Mouse (Mus musculus) megakaryocyte, embryonic 14.5 days (primary cell): ENCODE results near the gene Zfp654. TPM values are rescaled to one million over a fixed set of nuclear protein-coding genes. Genes with fewer than 3 reads are reported as not detected.

Source experiments
- H3K27me3 ChIP-seq: replicated peaks from 2 replicates; pipeline ENCODE3; 2012; ENCODE audit warnings: inconsistent platforms
- H3K36me3 ChIP-seq: replicated peaks from 2 replicates; pipeline ENCODE3; 2012; ENCODE audit warnings: low read length, inconsistent platforms, mixed read lengths
- H3K4me1 ChIP-seq: 2 replicates; pipeline ENCODE4 v1.6.1; 2012; ENCODE audit warnings: inconsistent platforms
- H3K4me3 ChIP-seq: replicated peaks from 2 replicates; pipeline ENCODE3; 2012; ENCODE audit warnings: moderate library complexity, mild to moderate bottlenecking, inconsistent platforms
- H3K9me3 ChIP-seq: 2 replicates; pipeline ENCODE4 v1.6.1; 2012; ENCODE audit warnings: inconsistent platforms
- FLI1 ChIP-seq: IDR thresholded peaks from 2 replicates; pipeline ENCODE4 v1.6.1; 2012; ENCODE audit warnings: low read length, inconsistent platforms, mixed read lengths
- GATA1 ChIP-seq: IDR thresholded peaks from 3 replicates; pipeline ENCODE4 v1.6.1; 2012; ENCODE audit warnings: mixed read lengths, low read length, inconsistent platforms, borderline replicate concordance
- polyA plus RNA-seq: library from polyadenylated mRNA; stranded (reverse); fragments of >175 nt; gene quantifications from 2 replicates; pipeline ENCODE4 v1.2.3, GENCODE M21; 2012; ENCODE audit warnings: low replicate concordance; ENCODE audit not compliant: insufficient read depth

Gene Zfp654
- polyA plus RNA-seq, 1 experiment = 0.13 TPM

DNA sequence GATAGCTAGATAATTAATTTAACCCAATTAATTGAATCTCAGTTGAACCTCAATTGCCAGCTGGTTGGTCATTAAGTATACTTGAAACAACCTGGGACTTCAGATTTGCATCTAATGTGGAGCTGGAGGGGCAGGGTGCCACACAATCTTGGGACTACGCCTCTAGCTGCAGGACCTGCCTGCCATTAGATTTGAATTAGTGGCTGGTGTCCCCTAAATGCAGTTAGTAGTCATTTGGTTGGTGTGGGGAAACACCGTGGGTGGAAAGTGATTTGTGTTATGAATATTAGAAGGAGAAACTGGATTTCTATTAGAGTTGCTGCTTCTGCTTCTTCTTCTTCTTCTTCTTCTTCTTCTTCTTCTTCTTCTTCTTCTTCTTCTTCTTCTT lies 80.0 kb downstream of the Zfp654 start:
- Histone ChIP-seq H3K4me1 (peaks cover 25% of the 10 kb centered on the region), H3K27me3 (no peaks in the 10 kb centered on the region), H3K36me3 (peaks cover 18% of the 10 kb centered on the region), H3K4me3 (peak overlapping the region; percentile 94), H3K9me3 (no peaks in the 10 kb centered on the region)
- TF ChIP-seq FLI1 (no peak), GATA1 (no peak)

DNA sequence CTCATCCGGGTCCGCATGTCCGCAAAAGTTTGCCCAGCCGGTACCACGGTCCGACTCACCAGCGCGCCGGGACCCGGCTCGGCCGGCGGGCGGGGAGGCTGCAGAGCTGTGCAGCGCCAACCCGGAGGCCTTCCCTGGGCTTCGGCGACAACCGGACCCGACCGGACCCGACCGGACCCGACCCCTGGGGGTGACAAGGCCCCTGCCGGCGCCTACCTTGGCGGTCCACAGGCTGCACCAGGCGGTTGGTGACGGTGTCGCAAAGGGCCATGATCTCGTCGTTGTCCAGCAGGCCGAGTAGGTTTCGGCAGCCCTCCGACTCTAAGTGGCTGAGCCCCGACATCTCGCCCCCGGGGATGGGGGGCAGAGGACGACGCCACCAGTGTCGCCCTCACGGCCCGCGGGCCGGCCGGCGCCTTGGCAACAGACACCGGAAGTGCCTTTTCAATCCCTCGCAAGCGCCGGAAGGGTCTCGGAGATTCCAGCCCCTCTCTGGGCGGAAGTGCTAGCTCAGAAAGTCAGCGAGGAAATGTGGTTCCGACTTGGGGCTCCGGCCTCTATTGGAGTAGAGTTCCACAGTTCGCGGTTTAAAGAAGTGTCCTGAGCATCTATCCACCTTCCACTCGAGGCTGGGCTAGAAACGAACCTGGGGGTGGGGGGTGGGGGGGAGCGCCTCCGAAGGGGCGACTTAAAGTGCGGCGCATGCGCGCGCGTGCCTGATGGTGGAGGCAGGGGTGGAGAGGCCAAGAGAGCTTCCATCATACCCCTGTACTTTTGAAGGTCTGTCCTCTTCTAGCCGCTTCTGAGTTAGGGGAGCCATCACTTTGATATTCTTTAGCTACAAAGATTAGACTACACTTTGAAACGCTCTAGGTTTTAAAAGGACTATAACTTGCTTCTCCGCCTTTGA lies 80.7 kb downstream of the Zfp654 start, which contains the start of gene 4930453N24Rik:
4930453N24Rik (minus strand) TSS at position 641 of the 910 bp plus-strand sequence.
- no peaks in the 10 kb centered on the region for H3K9me3 ChIP-seq
- H3K27me3 ChIP-seq = no peaks in the 10 kb centered on the region
- TF ChIP-seq FLI1 (peak; percentile 71; the same call in 1 of the 2 replicates), GATA1 (no peak)
- H3K36me3 ChIP-seq = peaks cover 22% of the 10 kb centered on the region
- peak within 1 kb of the TSS; percentile 94 for H3K4me3 ChIP-seq
- peaks cover 25% of the 10 kb centered on the region for H3K4me1 ChIP-seq

- Histone ChIP-seq H3K4me3 (no peak overlapping the region), H3K9me3 (peaks cover 10% of the 10 kb centered on the region), H3K36me3 (peaks cover 59% of the 10 kb centered on the region), H3K4me1 (peaks cover 12% of the 10 kb centered on the region), H3K27me3 (no peaks in the 10 kb centered on the region)
- TF ChIP-seq GATA1 = no peak
- no peak for TF ChIP-seq FLI1
These were observed 84.7 kb downstream of the Zfp654 start for GRCm38 (mm10) chr16:64766696-64767300.

- Histone ChIP-seq H3K36me3 (peaks cover 40% of the 10 kb centered on the region), H3K4me1 (peaks cover 51% of the 10 kb centered on the region), H3K9me3 (peaks cover 18% of the 10 kb centered on the region), H3K4me3 (peak overlapping the region; percentile 26), H3K27me3 (no peaks in the 10 kb centered on the region)
- TF ChIP-seq GATA1 (no peak), FLI1 (no peak)
These were observed 92.2 kb downstream of the Zfp654 start for GRCm38 (mm10) chr16:64759245-64759626.

DNA sequence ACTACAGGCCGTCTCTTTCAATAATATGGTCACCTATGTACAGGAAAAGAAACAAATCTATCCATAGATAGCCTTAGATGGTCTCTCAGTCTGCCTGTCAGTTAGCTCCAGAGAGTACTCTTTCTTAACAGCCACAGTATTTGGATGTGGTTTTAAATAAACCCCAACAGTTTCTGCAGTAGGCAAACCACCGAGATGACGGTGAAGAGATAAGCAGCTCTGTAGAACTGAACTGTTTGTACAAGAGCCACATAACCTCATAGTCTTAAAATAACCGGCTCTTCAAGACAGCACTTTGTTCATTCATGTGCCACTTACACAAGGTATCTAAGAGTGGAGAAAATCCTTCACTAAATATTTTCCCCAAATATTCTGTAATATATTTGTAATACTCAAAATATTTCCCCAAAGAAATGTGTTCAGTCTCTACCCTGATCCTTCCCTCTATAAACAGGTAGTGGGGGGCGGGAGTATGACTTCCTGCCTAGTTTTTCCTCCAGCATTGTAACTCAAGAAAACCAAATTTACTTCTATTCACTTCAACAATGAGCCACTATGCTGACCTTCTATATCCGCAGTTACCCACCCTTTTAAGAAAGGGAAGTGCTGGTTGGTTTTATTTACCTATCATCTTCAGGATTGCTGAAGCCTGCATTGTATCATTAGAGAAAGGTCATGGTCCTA lies 92.7 kb downstream of the Zfp654 start:
- peaks cover 18% of the 10 kb centered on the region for H3K9me3 ChIP-seq
- TF ChIP-seq FLI1 (no peak), GATA1 (peak; percentile 68; the same call in 1 of the 3 replicates)
- no peaks in the 10 kb centered on the region for H3K27me3 ChIP-seq
- H3K4me3 ChIP-seq = no peak overlapping the region
- peaks cover 55% of the 10 kb centered on the region for H3K4me1 ChIP-seq
- H3K36me3 ChIP-seq = peaks cover 35% of the 10 kb centered on the region

DNA sequence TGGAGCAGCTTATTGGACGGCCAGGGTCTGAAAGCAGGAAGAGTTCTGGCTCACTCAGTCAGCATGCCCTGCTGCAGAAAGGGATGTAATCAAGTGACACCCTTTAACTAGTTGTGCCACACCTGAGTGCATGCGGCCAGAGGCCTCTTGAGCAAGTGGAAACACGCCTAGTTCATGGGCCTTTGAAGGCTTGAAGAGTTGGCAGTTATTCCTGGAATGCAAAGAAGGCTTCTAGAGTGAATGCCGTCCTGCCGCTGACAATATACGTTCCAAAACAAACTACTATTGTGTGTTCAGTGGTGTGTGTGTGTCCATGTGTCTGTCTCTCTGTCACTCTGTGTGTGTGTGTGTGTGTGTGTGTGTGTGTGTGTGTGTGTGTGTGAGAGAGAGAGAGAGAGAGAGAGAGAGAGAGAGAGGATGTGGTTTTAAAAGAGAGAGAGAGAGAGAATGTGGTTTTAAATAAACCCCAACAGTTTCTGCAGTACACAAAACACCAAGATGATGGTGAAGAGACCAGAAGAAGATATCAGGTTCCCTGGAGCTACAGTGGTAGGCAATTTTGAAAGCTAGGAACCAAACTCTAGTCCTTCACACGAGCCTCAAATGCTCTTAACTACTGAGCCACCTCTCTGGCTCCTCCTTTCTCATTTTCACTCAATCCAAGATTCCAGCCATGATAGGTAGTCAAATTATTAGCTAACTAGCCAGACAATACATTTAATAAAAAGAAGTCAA lies 93.6 kb downstream of the Zfp654 start:
- no peak for TF ChIP-seq GATA1
- no peak for TF ChIP-seq FLI1
- Histone ChIP-seq H3K27me3 (no peaks in the 10 kb centered on the region), H3K4me1 (peaks cover 56% of the 10 kb centered on the region), H3K9me3 (peaks cover 9% of the 10 kb centered on the region), H3K4me3 (peak overlapping the region; percentile 38), H3K36me3 (peaks cover 26% of the 10 kb centered on the region)

- no peaks in the 10 kb centered on the region for H3K27me3 ChIP-seq
- H3K9me3 ChIP-seq = peaks cover 8% of the 10 kb centered on the region; the same call in 1 of the 2 replicates
- H3K4me1 ChIP-seq = peaks cover 56% of the 10 kb centered on the region
- peaks cover 16% of the 10 kb centered on the region for H3K36me3 ChIP-seq
- TF ChIP-seq GATA1 (no peak), FLI1 (no peak)
- H3K4me3 ChIP-seq = no peak overlapping the region
These were observed 95.1 kb downstream of the Zfp654 start for GRCm38 (mm10) chr16:64756321-64756720.

DNA sequence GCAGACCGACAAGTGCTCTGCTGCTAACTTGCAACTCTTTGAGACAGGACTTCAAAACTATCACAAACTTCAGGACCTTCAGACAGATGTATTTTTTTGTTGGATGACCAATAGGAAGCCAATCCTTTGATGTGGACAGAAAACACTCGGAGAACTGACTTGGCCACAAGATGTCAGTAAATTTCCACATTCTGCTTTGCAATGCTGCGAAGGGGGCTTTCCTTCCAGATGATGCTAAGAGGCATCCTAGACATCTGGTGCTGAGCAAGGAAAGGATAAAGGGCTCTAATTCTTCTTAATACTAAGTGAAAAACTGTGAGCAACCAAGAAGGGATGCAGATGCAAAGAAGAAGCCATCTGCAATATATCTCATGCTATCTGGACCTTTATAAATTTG lies 96.7 kb downstream of the Zfp654 start:
- Histone ChIP-seq H3K27me3 (no peaks in the 10 kb centered on the region), H3K4me3 (no peak overlapping the region), H3K36me3 (peaks cover 9% of the 10 kb centered on the region), H3K9me3 (peaks cover 8% of the 10 kb centered on the region; the same call in 1 of the 2 replicates), H3K4me1 (peaks cover 57% of the 10 kb centered on the region)
- no peak for TF ChIP-seq GATA1
- no peak for TF ChIP-seq FLI1
